Mouse (Mus musculus) CH12.LX (cell line): ENCODE measurements around the gene Uchl5.
A peak's percentile ranks its signal among the peaks of the same experiment; 100 is the strongest.

Experiments used
- CTCF ChIP-seq, 2 experiments: IDR thresholded peaks in 1 of 2; conservative IDR thresholded peaks in 1 of 2; 2 replicates each; pipeline ENCODE4 v1.5.1; 2011 to 2012; ENCODE audit warnings: low read depth in 2 of 2, low read length in 2 of 2, improper control_type of control experiment in 1 of 2, inconsistent platforms in 1 of 2, mild to moderate bottlenecking in 1 of 2, moderate library complexity in 1 of 2
- JUND ChIP-seq: conservative IDR thresholded peaks from 2 replicates; pipeline ENCODE4 v1.6.1; 2011; ENCODE audit warnings: low read depth, low read length, improper control_type of control experiment
- MAX ChIP-seq: IDR thresholded peaks from 2 replicates; pipeline ENCODE4 v1.6.1; 2011; ENCODE audit warnings: low read length, improper control_type of control experiment
- POLR2A ChIP-seq: IDR thresholded peaks from 2 replicates; pipeline ENCODE4 v1.6.1; 2011; ENCODE audit warnings: low read depth, mild to moderate bottlenecking, improper control_type of control experiment, low read length

DNA sequence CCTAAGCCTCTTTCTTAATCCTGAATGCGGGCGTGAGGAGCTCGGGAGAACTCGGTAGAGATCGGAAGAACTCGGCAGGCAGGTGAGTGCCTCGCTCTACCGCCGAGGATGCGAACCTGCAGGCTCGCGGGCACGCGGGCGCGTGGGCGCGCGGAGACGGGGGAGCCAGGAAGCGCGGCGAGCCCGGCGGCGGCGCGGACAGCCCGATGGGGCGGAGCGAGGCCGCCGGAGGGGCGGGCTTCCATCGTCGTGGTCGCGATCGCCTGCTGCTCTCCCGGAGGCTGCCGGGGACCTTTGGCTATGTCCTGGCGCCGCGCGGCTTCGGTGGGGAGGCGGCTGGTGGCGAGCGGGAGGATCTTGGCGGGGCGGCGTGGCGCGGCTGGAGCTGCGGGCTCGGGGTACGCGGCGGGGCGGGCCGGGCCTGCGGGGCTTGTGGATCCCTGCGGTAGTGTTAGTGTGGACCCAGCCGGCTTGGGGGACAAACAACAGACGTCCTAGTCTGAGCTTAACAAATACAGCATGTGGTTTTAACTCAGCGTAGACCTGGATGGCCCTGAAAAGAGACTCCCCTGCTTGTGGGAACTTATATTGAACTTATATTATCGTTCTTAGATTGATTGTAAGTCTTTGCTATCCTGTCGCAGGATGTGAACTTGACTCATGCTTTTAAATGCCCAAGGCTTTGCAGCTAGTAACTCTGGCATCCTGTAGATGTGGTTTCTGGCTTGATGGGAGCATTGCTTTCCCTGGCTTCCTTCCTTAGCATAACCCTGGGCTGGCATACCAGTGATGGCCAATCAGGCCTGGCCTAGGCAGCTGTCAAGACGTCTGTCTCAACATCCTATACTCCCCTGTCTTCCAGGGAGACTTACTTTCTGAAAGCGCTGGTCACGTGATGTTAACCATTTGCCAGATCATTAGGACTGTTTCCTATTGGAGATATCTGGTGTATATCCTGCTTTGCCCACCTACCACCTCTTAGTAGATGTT, 37.4 kb upstream of the Uchl5 start:
- TF ChIP-seq MAX: peak; percentile 33
- TF ChIP-seq POLR2A: peak; percentile 71
- no peak for TF ChIP-seq CTCF (conservative IDR thresholded peaks at IDR 0.05 in 1 of 2, IDR thresholded peaks at IDR 0.05 in 1 of 2; ENCODE audit: low read depth in 2 of 2, low read length in 2 of 2)
- no peak for TF ChIP-seq JUND
